Mouse (Mus musculus): ENCODE data around the gene Mpzl1.
A peak's percentile ranks its signal among the peaks of the same experiment; 100 is the strongest.

- TF ChIP-seq MAFK (IDR thresholded peaks at IDR 0.05; ENCODE audit: insufficient read depth, low read depth, low read length), result peak; percentile 89
- TF ChIP-seq ZNF384 (IDR thresholded peaks at IDR 0.05; ENCODE audit: low read depth, low read length), result no peak
- TF ChIP-seq CHD2 (IDR thresholded peaks at IDR 0.05; ENCODE audit: low read depth, low read length), result no peak
- no peak for TF ChIP-seq ZC3H11A (IDR thresholded peaks at IDR 0.05; ENCODE audit: borderline replicate concordance, low read depth, low read length)
- TF ChIP-seq HCFC1 (IDR thresholded peaks at IDR 0.05; ENCODE audit: borderline replicate concordance, insufficient read depth, low read length), result no peak
Observed at GRCm38 (mm10) chr1:165672355-165672754, 38.0 kb upstream of the Mpzl1 start.

Measured in ES-E14 (cell line).